Mouse (Mus musculus) embryo, embryonic 10 days (tissue): ENCODE results near the gene Usp3.

ENCODE experiments used
- DNase-seq: peaks from one replicate; pipeline ENCODE4 v3.0.0-alpha.2; 2015; ENCODE audit warnings: low spot score

Gene Usp3

GRCm38 (mm10) chr9:66571986-66572700, 20.8 kb downstream of the Usp3 start:
- no peak for DNase-seq

DNA sequence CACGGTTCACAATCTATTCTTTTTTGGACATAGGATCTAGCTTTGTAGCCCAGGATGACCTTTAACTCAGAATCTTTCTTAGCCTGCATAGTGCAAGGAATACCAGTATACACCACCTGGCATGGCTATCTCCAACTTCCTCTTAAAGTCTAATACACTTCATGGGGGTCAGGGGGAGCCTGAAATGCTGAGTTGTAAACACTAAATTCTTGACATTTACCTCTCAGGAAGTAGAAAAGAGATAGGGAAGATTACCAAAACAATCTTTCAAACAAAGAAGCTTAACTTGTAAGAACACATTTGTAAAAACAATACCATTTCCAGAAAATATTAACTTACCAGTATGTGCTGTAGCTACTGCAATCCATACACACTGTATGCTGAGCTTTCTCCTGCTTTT, 30.7 kb downstream of the Usp3 start:
- no peak for DNase-seq

DNA sequence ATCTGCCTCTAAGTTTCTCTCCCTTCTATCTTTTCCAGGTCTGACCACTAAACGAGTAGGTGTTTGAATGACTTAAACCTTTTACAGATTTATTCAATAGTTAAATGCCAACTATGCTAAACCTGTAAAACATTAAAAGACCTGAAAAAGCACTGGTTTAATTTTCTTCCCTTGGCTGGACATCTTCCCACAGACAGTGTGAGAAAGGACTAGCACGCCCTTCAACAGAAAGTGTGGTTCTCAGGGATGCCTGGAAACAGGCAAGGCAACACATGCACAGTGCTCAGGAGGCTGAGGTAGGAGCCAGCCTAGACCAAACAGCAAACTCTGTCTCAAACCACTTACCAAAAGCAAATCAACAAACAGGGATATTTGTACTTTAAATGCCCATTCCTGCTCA, 31.4 kb downstream of the Usp3 start:
- DNase-seq, result no peak

DNA sequence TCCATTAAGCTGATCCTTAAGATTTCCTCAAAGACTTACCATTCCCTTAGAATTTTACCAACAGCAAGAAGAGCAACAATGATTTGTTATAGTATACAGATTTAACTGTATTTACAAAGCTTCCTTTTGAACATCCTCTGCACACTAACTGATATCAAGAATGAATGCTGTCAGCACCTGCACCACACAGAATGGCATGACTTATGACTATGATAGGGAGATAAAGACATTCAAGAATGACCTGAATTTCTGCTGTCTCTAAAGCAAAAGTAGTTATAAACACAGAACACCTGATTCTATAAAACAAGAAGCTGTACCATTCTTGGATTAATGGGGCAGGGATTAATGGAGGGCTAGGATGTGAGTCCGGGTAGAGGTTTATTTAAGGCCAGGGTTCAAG, 32.2 kb downstream of the Usp3 start:
- no peak for DNase-seq

GRCm38 (mm10) chr9:66560295-66560694, 32.6 kb downstream of the Usp3 start:
- no peak for DNase-seq

GRCm38 (mm10) chr9:66558971-66559370, 34.0 kb downstream of the Usp3 start:
- DNase-seq, result no peak

DNA sequence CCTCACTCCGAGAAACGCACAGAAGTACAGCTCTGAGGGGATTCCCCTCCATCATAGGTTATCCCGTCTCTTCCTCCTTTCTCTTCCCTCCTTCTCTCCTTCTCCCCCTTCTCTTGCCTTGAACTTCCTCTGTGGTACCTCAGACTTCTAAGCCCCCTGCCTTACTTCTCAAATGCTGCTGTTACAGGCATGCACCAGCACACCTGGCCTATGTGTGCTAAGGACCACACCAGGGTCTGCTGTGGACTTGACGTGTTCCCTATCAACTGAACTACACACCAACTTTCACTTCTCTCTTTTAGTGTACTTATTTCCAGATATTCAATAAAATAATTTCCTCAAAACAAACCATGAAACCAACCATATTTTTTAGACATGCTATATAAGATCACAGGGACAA, 50.2 kb downstream of the Usp3 start:
- no peak for DNase-seq

GRCm38 (mm10) chr9:66521595-66521994, 71.3 kb downstream of the Usp3 start:
- DNase-seq, result no peak

- DNase-seq, result no peak
Observed at GRCm38 (mm10) chr9:66520299-66520698, 72.6 kb downstream of the Usp3 start.

GRCm38 (mm10) chr9:66518901-66519300, 74.0 kb downstream of the Usp3 start:
- no peak for DNase-seq

GRCm38 (mm10) chr9:66518251-66518650, 74.7 kb downstream of the Usp3 start:
- DNase-seq, result no peak

DNA sequence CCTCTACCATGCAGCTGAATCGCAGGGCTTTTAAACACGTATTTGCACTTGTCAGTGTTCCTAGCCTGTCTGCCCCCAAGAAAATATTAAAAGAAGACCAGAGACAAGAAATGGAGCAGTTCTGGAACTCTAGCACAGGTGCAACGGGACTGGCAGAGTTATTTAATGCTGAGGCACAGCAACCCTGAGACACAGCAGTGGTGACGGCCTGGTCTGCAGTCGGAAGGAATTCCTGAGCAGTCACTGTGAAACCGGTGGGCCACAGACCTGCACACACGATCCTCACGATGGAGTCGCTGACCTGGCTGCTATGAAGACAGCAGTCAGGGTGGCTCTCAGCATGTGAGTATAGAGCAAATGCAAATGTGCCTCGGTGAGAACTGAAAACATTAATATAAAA, 75.2 kb downstream of the Usp3 start:
- no peak for DNase-seq

DNA sequence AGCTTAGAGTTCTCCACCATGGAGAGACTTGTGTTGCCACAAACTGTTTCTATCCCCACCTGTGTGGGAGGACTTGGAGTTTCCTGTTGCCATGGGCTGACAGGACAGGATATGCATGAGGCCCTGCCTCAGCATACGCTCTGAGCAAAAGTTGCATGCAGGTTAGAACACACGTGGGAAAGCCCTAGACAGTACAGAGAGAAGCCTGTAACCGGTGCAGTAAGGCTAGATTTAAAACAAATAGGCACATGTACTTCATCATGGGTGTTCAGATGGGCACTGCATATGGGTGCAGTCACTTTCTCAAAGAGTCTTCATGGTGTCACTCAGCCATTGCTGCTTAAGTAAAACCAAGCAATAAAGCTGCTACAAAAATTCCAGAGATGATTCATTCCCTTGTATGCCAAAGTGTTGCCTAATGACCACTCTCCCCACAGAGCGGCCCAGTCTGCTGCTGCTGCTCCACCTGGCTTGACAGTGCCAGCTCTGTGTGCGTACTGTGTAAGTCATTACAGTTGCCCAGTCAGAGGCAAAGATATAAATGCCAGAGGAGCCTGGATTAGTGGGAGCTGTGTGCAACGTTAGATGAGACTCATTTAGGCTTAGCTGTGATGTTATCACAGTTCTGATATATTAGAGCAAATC, 76.5 kb downstream of the Usp3 start:
- DNase-seq, result no peak

DNA sequence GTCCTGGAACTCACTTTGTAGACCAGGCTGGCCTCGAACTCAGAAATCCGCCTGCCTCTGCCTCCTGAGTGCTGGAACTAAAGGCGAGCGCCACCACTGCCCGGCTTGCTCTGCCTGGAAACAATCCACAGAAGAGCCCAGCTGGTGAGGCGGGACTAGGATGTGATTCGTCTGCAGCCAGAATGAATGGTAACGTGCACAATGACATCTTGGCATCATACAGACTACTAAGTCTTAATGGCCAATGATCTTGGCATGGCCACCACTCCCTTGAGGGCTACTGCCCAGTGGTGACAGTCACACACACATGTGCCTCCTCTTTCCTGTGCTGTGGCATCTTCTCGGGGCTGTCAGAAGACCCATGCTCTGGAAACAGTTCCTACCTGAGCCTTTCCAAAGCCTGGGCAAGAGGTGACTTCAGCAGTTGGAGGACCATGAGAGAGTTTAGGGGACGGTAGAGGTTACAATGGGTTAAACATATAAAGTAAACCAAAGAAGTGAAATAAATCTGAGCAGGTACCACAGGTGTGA, 77.2 kb downstream of the Usp3 start:
- DNase-seq, result no peak

DNA sequence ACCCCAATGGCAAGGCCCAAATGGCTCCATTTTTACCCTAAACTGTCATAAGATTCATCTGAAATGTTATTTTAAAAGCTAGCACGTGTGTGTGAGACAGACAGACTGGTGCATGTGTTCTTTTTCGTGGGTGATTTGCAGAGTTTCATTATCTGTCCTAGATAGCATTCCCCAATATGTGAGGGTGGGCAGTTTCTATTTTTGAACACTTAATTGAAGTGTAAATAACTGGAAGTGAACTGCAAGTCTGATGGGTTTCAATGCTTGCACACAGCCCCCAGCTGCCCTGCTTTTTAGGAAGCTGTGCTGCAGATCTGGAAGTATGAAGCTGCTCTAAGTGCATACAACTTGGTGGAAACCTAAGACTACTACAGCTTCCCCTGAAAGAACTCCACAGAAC, 77.8 kb downstream of the Usp3 start:
- no peak for DNase-seq

- DNase-seq, result peak; percentile 51
Observed at GRCm38 (mm10) chr9:66514256-66514770, 78.6 kb downstream of the Usp3 start, which contains the start of gene Fbxl22. Fbxl22 (minus strand) TSS chr9:66514593.

DNA sequence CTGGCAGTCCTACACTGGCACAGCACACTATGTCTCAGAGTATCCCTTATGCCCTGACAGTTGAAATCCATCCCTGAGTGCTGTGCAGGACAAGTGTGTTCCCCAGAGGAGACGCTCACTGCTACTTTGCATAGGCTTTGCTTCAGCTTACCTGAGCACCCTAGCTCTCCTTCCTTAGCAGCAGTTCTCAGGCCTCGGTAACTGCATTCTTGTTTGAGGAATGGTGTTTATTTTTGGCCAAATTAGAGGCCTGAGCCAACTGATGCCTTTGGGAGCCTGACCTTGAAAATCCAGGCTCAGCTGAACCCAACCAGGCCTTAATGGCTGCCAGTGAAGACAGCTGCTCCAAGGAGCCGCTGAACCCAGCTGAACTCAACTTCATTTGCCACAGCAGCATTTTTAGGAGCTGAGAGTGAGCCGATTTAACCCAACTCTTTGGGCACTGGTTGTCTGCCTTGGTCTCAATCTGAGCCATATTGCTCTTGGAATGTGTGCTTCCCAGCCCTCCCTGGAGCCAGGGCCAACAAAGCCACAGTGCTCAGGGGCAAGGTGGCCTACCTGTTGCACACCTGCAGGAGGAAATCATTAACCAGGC, 79.2 kb downstream of the Usp3 start:
- no peak for DNase-seq

DNA sequence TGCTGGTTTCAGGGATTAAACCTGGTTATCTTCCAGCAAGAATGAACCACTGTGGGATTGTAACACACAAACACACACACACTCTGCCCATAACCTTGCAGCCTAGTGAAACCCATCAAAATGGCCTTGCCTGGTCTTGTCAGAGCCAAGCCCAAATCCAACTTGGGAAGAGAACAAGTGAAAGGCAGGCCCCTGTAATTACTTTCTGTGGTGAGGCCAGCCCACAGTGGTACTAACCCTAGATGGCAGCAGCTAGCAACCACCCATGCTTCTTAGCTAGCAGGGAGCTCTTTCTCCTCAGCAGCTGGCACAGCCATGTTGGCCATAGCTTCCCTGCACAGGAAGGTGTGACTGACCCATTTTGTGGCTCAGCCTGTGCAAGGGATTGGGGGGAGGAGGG, 79.8 kb downstream of the Usp3 start:
- DNase-seq, result peak; percentile 38

- peak; percentile 93 for DNase-seq
Observed at GRCm38 (mm10) chr9:66512351-66512671, 80.6 kb downstream of the Usp3 start.

DNA sequence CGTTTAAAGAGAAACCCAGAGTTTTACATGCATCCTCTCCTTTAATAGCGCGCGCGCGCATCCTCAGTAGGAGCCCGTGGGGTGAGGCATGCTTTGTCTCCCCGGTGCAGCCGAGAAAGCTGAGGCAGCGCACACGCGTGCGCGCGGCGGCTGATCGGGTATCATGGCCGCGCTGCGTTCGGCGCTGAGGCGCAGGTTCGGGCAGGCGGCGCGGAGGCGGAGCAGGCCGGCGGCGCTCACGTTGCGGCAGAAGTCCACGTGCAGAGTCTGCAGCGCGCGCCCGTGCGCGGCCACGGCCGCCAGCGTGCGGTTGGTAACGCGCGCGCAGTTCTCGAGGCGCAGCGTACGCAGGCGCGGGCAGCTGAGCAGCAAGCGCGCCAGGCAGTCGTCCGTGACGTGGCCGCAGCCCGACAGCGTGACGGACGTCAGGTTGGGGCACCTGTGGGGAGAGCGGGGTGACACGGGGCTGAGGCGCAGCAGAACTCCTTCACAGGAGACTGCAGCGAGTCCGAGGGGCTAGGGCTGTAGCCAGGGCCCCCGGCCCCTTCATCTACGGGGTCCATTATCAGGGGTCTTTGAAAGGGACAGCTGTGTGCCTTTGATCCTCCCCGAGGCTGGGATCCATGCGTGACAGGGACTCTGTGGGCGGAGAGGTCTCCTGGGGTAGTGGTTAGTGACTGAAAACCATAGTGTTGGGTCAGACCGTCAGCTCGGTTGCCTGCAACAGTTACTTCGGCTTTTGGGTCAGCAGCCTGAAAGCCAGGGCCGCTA, 81.2 kb downstream of the Usp3 start:
- DNase-seq, result peak; percentile 95

GRCm38 (mm10) chr9:66510944-66511343, 82.0 kb downstream of the Usp3 start:
- DNase-seq, result peak; percentile 50

GRCm38 (mm10) chr9:66510351-66510841, 82.5 kb downstream of the Usp3 start:
- no peak for DNase-seq
